Comparison of ENCODE assay signal across 8 mouse cellular contexts in the genomic region with DNA sequence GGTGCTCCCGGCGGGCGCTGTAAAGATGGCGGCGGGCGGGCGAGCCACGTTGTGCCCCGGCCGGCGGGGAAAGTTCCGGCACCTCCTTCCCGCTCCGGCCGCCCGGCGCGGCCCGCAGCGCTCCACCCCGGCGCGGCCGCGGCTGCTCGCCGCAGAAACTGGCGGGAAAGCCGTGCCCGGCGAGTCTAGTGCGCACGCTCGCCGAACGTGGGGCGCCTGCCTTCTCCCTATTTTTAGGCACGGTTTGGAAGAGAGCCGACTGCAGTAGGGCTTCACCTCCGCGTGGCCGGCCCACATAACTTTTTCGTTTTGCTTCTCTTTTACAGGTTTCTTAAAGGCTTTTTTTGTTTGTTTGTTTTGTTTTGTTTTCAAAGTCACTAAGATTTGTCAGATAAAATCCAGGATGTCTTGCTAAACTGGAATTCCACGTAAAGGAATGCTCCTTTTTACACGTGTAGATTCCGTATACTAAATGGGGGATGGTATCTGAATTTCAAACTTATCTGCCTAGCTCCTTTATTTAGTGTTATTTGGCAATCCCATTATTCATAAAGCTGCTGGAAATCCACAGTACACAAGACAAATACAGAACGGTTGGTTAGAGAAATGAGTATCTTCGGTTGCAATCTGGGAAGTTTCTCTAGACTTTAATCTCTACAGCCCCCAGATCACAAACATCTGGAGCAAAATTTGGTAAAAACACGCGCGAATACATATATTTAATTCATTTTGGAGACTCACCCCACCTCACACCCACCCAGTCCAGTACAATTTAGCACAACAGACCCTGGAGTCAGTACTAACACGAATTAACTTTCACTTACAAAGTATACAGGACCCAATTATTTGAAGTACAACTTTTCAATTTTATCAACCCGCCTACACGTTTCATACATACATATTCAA.
DNase-seq lines count a peak whose midpoint lies in the region; ATAC-seq lines count a peak whose summit lies in the region.

No protein-coding gene starts in this region.

- H3K9ac ChIP-seq in hindbrain, embryonic 11.5 days (ENCODE audit: low read depth, low read length) = peak overlapping the region; percentile 100

- WGBS in hindbrain, embryonic 11.5 days = 13% methylated on average over 46 of the region's 54 CpGs

- no peaks in the 10 kb centered on the region for H3K27me3 ChIP-seq in hindbrain, embryonic 11.5 days (ENCODE audit: control insufficient read depth, insufficient read depth, low read length)

- peak; percentile 87 for ATAC-seq in hindbrain, embryonic 11.5 days (ENCODE audit: low FRiP score)

- peak; percentile 62 for DNase-seq in R1 (ENCODE audit: low read depth, low spot score)
- peak; percentile 81 for DNase-seq in cerebellum, adult 8-10 months
- peak; percentile 80 for DNase-seq in forelimb bud, embryonic 11.5 days (ENCODE audit: low read depth, low spot score)
- DNase-seq in hindbrain, embryonic 11.5 days (ENCODE audit: low spot score) = peak; percentile 82
- DNase-seq in layer of hippocampus, postnatal 25 days (ENCODE audit: extremely low spot score in 1 of 2, low spot score in 1 of 2) = peak; percentile 63 to 70
- peak; percentile 80 for DNase-seq in lung, postnatal 14 days
- peak; percentile 75 to 77 for DNase-seq in right cerebral cortex, adult 2 months (ENCODE audit: low spot score in 2 of 2)
- DNase-seq in yolk sac, embryonic 10.5 days (ENCODE audit: low spot score) = peak; percentile 85

- H3K4me1 ChIP-seq in hindbrain, embryonic 11.5 days (replicated peaks; ENCODE audit: control insufficient read depth, insufficient read depth, low read length) = peaks cover 5% of the 10 kb centered on the region

- no peaks in the 10 kb centered on the region for H3K9me3 ChIP-seq in hindbrain, embryonic 11.5 days (ENCODE audit: control insufficient read depth, low read length)

- H3K27ac ChIP-seq in hindbrain, embryonic 11.5 days (ENCODE audit: low read depth, low read length) = peak overlapping the region; percentile 100

- H3K4me2 ChIP-seq in hindbrain, embryonic 11.5 days (replicated peaks; ENCODE audit: low read depth, low read length) = peak overlapping the region; percentile 57

- H3K4me3 ChIP-seq in hindbrain, embryonic 11.5 days (ENCODE audit: low read depth, low read length) = peak overlapping the region; percentile 96

- 0 out of 2 replicates have a peak, but pooled peaks cover 3% of the 10 kb centered on the region for H3K36me3 ChIP-seq in hindbrain, embryonic 11.5 days (ENCODE audit: control insufficient read depth, insufficient read depth, low read length)

Comparison
In these comparisons a context has a peak if more than half of its experiments do, and no peak if none do; other contexts are left out.
1. Peak in every context shown above with its lines: DNase-seq, ATAC-seq, H3K4me3 ChIP-seq and H3K27ac ChIP-seq.